Mouse (Mus musculus) heart, postnatal 0 days (tissue): ENCODE results near the gene Samm50.

Source experiments
- CTCF ChIP-seq: IDR thresholded peaks from 2 replicates; pipeline ENCODE4 v1.5.1; 2016; ENCODE audit warnings: antibody characterized with exemption, control low read depth, low read depth
- EP300 ChIP-seq: IDR thresholded peaks from 2 replicates; pipeline ENCODE4 v1.6.1; 2016; ENCODE audit warnings: antibody characterized with exemption, low read depth

DNA sequence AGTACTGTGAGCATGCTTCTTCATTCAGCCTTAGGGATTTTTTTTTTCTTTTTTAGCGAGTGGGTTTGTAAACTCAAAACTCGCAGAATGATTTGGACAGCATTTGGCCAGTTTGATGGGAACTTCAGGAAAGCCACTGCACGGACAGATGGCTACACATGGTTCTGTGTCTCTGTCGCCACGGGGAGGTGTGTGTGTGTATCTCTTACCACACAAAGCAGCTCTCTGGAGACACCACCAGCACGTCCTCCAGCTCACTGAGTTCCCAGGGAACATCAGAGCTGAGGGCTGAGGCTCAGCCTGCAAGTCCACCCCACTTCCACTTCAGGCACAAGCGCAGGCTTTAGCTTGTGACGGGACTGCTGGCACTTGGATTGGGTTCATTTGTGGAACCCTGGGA is 62.3 kb downstream of the Samm50 start:
- TF ChIP-seq EP300 = no peak
- TF ChIP-seq CTCF = no peak
